Mouse (Mus musculus): ENCODE data around the gene Adat1. TPM values are rescaled to one million over a fixed set of nuclear protein-coding genes. Genes with fewer than 3 reads are reported as not detected.

Gene Adat1
- polyA plus RNA-seq, 1 experiment from 2014 or later, result 9.5 TPM

DNA sequence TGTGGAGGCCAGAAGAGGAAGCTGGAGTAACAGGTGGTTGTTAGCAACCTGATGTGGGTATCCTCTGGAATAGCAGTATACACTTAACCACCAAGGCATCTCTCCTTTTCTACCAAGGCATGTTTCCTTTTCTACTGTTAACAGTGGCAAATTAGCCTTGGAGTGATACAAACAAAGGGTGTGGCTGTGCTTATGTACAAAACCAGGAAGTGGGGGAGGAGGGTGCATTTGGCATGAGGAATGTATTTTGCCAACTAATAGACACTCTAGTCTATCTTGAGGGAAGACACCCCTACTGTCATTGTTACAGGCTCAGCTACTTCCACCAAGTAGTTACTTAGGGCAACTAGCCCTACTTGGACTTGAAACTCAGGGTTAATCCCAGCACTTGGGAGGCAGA, 12.7 kb upstream of the Adat1 start:
- H3K27ac ChIP-seq, result no peak overlapping the region
- H3K9me3 ChIP-seq, result no peaks in the 10 kb centered on the region
- H3K4me3 ChIP-seq (replicated peaks), result no peak overlapping the region
- no peak for ATAC-seq
- H3K4me1 ChIP-seq (replicated peaks), result peaks cover 8% of the 10 kb centered on the region
- no peak overlapping the region for H3K9ac ChIP-seq (replicated peaks)
- H3K36me3 ChIP-seq, result peaks cover 64% of the 10 kb centered on the region
- H3K4me2 ChIP-seq (replicated peaks), result no peak overlapping the region
- H3K27me3 ChIP-seq, result no peaks in the 10 kb centered on the region

DNA sequence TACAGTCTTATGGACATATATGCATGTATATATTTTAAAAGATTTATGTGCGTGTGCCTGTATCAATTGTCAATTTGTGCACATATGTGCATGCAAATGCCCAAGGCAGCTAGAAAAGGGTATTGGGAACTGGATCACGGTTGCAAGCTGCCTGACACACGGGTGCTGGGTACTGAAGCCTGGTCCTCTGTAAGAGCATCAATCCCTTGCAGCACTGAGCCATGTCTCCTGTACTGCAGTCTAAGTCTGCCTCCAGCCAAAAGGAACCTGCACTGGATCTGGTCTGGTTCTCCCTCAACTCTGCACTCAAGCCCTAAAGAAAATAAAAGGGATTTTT, 569 bp upstream of the Adat1 start:
- peaks cover 61% of the 10 kb centered on the region for H3K36me3 ChIP-seq
- WGBS, result 71% methylated on average over 3 of the region's 3 CpGs
- no peak overlapping the region for H3K27ac ChIP-seq
- no peak overlapping the region for H3K9ac ChIP-seq (replicated peaks)
- peaks cover 10% of the 10 kb centered on the region for H3K4me1 ChIP-seq (replicated peaks)
- no peaks in the 10 kb centered on the region for H3K9me3 ChIP-seq
- no peaks in the 10 kb centered on the region for H3K27me3 ChIP-seq
- H3K4me2 ChIP-seq (replicated peaks), result peak overlapping the region; percentile 76
- peak overlapping the region; percentile 76; the same call in 1 of the 2 replicates for H3K4me3 ChIP-seq (replicated peaks)
- peak; percentile 47 for ATAC-seq

DNA sequence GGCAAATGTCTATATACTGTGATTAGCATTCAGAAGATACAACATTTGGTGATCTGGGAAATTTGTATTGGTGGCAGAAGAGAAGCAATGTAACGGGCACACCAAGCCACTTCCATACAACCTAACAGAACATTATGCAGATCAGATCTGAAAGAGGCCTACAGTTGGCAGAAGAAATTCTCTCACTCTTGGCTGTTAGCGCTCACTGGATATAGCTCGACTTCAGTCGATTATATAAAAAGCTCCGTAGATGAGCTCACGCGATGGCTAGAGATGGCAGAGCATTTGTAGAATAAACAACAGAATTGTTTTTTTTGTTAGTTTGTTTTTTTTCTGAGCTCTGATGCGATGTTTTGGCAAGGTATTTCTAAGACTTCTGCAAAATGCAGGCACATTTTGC, 824 bp downstream of the Adat1 start:
- Histone ChIP-seq H3K27me3 (no peaks in the 10 kb centered on the region), H3K9ac (replicated peaks) (peak overlapping the region; percentile 81; the same call in 1 of the 2 replicates), H3K4me2 (replicated peaks) (peak overlapping the region; percentile 76), H3K36me3 (peaks cover 58% of the 10 kb centered on the region), H3K4me3 (replicated peaks) (peak overlapping the region; percentile 76), H3K27ac (no peak overlapping the region), H3K4me1 (replicated peaks) (peaks cover 10% of the 10 kb centered on the region), H3K9me3 (no peaks in the 10 kb centered on the region)
- ATAC-seq, result no peak
- 66% methylated on average over 8 of the region's 8 CpGs for whole genome bisulfite sequencing

DNA sequence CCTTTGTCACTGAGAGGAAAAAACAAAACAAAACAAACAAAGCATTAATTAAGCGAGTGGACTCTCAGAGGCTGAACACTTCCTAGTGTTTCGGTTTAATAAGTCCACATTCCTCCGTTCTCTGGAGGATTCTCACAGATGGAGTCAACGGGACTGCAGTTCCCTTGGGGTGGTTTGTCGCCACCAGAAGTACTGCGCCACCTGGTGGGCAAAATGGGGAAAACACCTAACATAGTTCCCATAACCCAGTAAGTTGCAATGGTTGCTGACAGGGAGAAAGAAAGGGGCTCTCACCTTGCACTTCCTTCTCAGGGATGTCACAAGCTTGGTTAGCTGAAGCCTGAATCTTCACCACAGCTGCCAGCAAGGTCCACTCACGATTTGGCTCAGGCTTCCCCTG, 2.2 kb downstream of the Adat1 start:
- H3K36me3 ChIP-seq, result peaks cover 52% of the 10 kb centered on the region

DNA sequence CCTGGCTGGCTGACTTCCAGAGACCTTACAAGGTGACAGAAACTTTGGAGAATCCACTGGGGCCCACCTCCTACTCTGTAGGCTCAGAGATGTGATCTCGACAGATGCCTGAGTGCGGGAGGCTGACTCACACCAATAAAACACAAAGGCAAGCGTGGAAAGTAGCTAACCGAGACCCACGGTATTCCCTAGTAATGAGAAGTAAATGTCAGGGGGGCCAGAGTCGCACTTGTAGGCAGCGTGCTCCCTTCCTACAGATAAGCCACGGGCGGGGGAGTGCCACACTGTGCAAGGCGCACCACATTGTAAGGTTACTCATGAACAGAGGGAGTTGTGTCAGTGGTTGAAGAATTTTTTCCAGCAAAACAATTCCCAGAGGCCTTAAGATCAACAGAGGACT, 7.6 kb downstream of the Adat1 start:
- WGBS, result 92% methylated on average over 10 of the region's 10 CpGs
- peaks cover 54% of the 10 kb centered on the region for H3K36me3 ChIP-seq

More for the DNA sequence above, 2.2 kb downstream of the Adat1 start:
- H3K4me2 ChIP-seq (replicated peaks), result no peak overlapping the region
- no peaks in the 10 kb centered on the region for H3K27me3 ChIP-seq
- H3K4me3 ChIP-seq (replicated peaks), result no peak overlapping the region
- no peak for ATAC-seq
- H3K4me1 ChIP-seq (replicated peaks), result peaks cover 10% of the 10 kb centered on the region
- no peak overlapping the region for H3K27ac ChIP-seq
- H3K9me3 ChIP-seq, result no peaks in the 10 kb centered on the region
- H3K9ac ChIP-seq (replicated peaks), result no peak overlapping the region
- 21% methylated on average over 7 of the region's 7 CpGs for WGBS

DNA sequence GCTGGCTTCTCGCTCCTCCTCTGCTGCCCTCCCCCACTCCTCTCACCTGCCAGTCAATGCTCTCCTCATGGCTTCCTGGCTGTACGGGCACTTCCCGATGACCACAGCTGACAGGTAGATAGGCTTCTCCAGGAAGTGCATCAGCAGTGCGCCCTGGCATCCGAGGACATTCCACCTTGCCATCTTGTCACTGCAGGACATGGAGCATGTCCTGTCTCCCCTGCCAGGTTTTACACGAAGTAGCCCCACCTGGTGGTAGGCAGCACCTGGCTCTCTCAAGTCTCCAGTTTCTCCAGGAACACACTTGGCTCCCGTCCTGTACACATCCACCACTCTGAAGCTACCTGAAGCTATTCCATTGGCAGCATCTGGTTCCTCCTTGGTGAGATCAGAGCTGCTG, 10.0 kb downstream of the Adat1 start:
- no peaks in the 10 kb centered on the region for H3K4me1 ChIP-seq (replicated peaks)
- H3K27me3 ChIP-seq, result no peaks in the 10 kb centered on the region
- peaks cover 50% of the 10 kb centered on the region for H3K36me3 ChIP-seq
- WGBS, result 82% methylated on average over 7 of the region's 7 CpGs
- no peaks in the 10 kb centered on the region for H3K9me3 ChIP-seq
- no peak overlapping the region for H3K9ac ChIP-seq (replicated peaks)
- H3K4me3 ChIP-seq (replicated peaks), result no peak overlapping the region
- no peak for ATAC-seq
- H3K27ac ChIP-seq, result no peak overlapping the region
- H3K4me2 ChIP-seq (replicated peaks), result no peak overlapping the region

More for the DNA sequence above, 7.6 kb downstream of the Adat1 start:
- no peaks in the 10 kb centered on the region for H3K9me3 ChIP-seq
- no peak for ATAC-seq
- H3K4me3 ChIP-seq (replicated peaks), result no peak overlapping the region
- H3K9ac ChIP-seq (replicated peaks), result no peak overlapping the region
- no peak overlapping the region for H3K4me2 ChIP-seq (replicated peaks)
- no peaks in the 10 kb centered on the region for H3K27me3 ChIP-seq
- H3K4me1 ChIP-seq (replicated peaks), result no peaks in the 10 kb centered on the region
- no peak overlapping the region for H3K27ac ChIP-seq

DNA sequence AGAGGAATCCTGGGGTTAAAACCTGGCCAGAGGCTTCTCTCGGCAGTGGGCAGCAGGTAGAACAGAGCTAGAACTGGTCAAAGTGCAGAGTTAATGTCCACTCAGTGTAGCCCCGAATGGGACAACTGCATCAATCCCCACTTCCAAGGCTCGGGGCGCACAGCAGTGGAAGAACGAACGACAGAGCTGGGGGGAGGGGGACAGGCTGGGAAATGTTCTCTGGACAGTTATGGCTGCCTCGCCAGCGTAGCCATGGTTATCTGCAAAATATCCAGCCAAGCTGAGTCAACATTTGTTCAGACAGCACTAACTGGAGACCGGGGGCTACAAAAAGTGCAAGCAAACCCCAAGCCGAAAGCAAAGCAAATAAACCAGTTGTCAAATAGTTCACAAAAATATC, 14.0 kb downstream of the Adat1 start:
- Histone ChIP-seq H3K27me3 (no peaks in the 10 kb centered on the region), H3K9me3 (no peaks in the 10 kb centered on the region), H3K4me1 (replicated peaks) (no peaks in the 10 kb centered on the region), H3K36me3 (peaks cover 45% of the 10 kb centered on the region), H3K4me3 (replicated peaks) (no peak overlapping the region), H3K9ac (replicated peaks) (no peak overlapping the region), H3K27ac (no peak overlapping the region), H3K4me2 (replicated peaks) (no peak overlapping the region)
- WGBS, result 79% methylated on average over 10 of the region's 10 CpGs
- no peak for ATAC-seq

DNA sequence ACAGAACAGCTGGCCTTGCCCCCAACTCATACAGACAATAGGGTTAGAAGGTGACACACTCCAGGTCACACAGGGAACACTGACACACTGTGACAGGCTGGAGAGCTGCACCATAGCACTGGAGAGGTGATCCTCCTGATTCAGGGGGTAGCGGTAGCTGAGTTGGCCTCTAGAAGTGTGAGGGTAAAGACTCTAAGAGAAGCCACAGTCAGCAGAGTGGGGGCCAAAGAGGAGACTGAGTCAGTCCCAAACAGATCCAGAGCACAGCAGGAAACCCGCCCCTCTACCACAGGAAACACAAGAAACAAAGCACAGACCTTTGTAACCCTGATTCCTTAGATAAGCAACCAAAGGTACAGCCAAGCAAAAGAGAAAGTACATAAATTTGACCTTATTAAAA, 15.8 kb downstream of the Adat1 start:
- H3K4me3 ChIP-seq (replicated peaks), result no peak overlapping the region
- 91% methylated on average over 2 of the region's 2 CpGs for WGBS
- H3K9me3 ChIP-seq, result no peaks in the 10 kb centered on the region
- H3K4me1 ChIP-seq (replicated peaks), result no peaks in the 10 kb centered on the region
- no peak overlapping the region for H3K4me2 ChIP-seq (replicated peaks)
- no peak for ATAC-seq
- no peak overlapping the region for H3K9ac ChIP-seq (replicated peaks)
- H3K27me3 ChIP-seq, result no peaks in the 10 kb centered on the region
- H3K36me3 ChIP-seq, result peaks cover 49% of the 10 kb centered on the region
- no peak overlapping the region for H3K27ac ChIP-seq

DNA sequence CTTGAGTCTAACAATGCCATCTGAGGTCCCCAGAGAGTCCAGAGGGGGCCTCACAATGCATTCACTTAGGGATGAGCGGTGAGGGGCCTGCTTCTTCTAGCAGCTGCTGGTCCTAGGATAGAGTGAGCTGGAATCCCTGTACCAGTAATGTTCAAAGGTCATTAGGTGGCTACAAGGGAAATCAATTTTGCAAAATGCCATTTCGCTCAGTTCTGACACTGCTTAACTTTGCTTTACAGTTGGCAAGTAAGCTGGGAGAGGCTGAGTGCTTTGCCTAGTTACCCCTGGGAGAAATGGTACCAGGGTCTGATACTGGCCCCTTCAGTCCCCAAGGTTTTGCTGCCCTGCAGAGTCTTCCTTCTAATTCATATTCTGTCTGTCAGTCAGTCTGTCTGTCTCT, 16.4 kb downstream of the Adat1 start:
- no peak overlapping the region for H3K27ac ChIP-seq
- WGBS, result 92% methylated on average over 2 of the region's 2 CpGs
- H3K4me1 ChIP-seq (replicated peaks), result no peaks in the 10 kb centered on the region
- H3K4me3 ChIP-seq (replicated peaks), result no peak overlapping the region
- H3K9me3 ChIP-seq, result no peaks in the 10 kb centered on the region
- no peak overlapping the region for H3K4me2 ChIP-seq (replicated peaks)
- peaks cover 53% of the 10 kb centered on the region for H3K36me3 ChIP-seq
- ATAC-seq, result no peak
- no peaks in the 10 kb centered on the region for H3K27me3 ChIP-seq
- no peak overlapping the region for H3K9ac ChIP-seq (replicated peaks)

DNA sequence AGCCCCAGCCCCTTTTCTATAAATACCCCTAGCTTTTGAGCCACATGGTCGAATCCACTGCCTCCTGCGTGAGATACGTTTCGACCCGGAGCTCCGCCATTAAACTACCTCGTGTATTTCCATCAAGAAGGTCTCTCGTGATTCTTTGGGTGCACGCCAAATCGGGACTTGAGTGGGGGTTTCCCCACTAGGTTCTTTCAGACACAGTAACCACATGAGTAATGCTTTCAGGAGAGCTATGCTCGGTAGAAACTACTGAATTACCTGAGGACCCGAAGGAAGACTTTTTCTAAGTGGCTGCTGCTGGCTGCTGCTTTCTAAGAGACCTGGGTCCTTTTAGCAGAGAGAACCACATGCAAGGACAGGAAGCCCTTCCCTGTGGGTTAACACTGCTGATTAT, 18.0 kb downstream of the Adat1 start:
- H3K9ac ChIP-seq (replicated peaks), result no peak overlapping the region
- H3K4me2 ChIP-seq (replicated peaks), result no peak overlapping the region
- 97% methylated on average over 12 of the region's 12 CpGs for whole genome bisulfite sequencing
- peaks cover 55% of the 10 kb centered on the region for H3K36me3 ChIP-seq
- H3K4me1 ChIP-seq (replicated peaks), result no peaks in the 10 kb centered on the region
- H3K4me3 ChIP-seq (replicated peaks), result no peak overlapping the region
- ATAC-seq, result no peak
- no peaks in the 10 kb centered on the region for H3K9me3 ChIP-seq
- no peaks in the 10 kb centered on the region for H3K27me3 ChIP-seq
- H3K27ac ChIP-seq, result no peak overlapping the region

DNA sequence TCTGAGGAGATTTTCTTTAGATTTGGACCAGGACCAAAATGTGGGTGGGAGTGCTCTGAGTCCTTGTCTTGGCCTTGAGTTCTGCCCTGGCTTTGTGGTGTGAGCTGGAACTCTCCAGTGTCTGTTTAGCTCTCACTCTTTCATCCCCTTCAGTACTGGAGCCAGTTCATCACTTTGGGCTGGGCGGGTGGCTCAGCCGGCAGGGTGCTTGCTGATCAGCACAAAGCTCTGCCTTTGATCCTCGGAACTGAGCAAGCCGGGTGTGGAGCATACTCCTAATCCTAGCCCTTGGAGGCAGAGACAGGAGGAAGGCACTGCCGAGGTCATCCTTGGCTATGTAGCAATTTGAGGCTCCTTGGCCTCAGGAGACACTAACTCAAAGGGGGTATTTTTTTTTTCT, 23.1 kb downstream of the Adat1 start:
- ATAC-seq, result no peak
- Histone ChIP-seq H3K36me3 (peaks cover 42% of the 10 kb centered on the region), H3K9ac (replicated peaks) (no peak overlapping the region), H3K9me3 (no peaks in the 10 kb centered on the region), H3K4me1 (replicated peaks) (no peaks in the 10 kb centered on the region), H3K4me2 (replicated peaks) (no peak overlapping the region), H3K27ac (no peak overlapping the region), H3K4me3 (replicated peaks) (no peak overlapping the region), H3K27me3 (no peaks in the 10 kb centered on the region)
- WGBS, result 21% methylated on average over 5 of the region's 5 CpGs

DNA sequence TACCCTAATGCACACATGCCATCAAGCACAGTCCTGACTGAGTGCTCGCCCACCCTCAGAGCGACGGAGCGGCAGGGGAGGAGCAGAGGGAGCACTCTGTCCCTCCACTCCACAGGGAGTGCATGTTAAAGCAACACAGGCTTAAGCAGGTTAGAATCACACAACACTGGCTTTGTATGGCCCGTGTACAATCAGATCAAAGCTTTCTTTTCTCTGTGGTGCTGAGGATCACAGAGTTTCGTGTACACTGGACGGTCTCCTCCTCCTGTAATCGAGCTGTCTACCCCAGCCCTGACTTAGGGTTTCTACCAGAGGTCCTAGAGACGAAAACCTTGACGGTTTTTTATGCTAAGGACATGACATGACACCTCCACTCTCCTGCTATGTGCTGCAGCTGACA, 23.6 kb downstream of the Adat1 start:
- no peak overlapping the region for H3K4me2 ChIP-seq (replicated peaks)
- no peak for ATAC-seq
- no peak overlapping the region for H3K9ac ChIP-seq (replicated peaks)
- H3K27ac ChIP-seq, result no peak overlapping the region
- no peaks in the 10 kb centered on the region for H3K9me3 ChIP-seq
- H3K4me3 ChIP-seq (replicated peaks), result no peak overlapping the region
- H3K4me1 ChIP-seq (replicated peaks), result no peaks in the 10 kb centered on the region
- H3K27me3 ChIP-seq, result no peaks in the 10 kb centered on the region
- WGBS, result 78% methylated on average over 10 of the region's 10 CpGs
- H3K36me3 ChIP-seq, result peaks cover 38% of the 10 kb centered on the region

DNA sequence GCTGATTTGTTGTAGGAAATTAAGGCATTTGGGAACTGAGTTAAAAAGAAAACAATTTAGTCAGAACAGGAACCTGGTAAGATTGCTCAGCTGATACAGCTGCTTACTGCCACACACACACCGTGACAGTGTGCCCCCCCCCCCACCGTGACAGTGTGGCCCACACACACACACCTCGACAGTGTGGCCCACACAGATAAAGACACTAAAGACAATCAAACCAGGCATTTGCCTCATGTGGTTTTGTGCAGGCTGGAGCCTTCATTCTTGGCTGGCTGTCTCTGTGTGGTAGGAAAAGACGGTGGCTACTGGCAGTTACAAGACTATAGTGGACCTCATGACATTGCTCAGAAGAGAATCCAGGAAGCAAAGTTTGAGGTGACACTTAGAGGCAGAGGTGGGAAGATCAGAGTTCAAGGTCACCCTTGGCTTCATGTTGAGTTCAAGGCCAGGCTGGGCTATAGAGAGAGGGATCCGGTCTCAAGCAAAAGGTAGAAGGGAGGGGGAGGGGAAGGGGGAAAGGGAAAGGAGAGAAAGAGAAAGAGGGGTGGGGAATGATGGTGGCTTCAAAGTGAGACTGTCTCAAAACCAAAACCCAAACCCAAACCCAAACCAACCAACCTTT, 24.7 kb downstream of the Adat1 start:
- Histone ChIP-seq H3K9me3 (no peaks in the 10 kb centered on the region), H3K36me3 (peaks cover 31% of the 10 kb centered on the region), H3K27me3 (no peaks in the 10 kb centered on the region), H3K4me1 (replicated peaks) (no peaks in the 10 kb centered on the region; the same call in 1 of the 2 replicates), H3K27ac (no peak overlapping the region), H3K4me2 (replicated peaks) (no peak overlapping the region), H3K4me3 (replicated peaks) (no peak overlapping the region), H3K9ac (replicated peaks) (no peak overlapping the region)
- no peak for ATAC-seq
- WGBS, result 84% methylated on average over 5 of the region's 5 CpGs
